Mouse (Mus musculus) kidney, adult 9 months (tissue): ENCODE results near the gene Prkcz.
A peak's percentile ranks its signal among the peaks of the same experiment; 100 is the strongest.
"Not testable (repeated sequence)": the region's sequence is repeated elsewhere in the genome, so short reads cannot be mapped to it uniquely, and the experiment has no call there.

ENCODE experiments used
- DNase-seq: peaks from one replicate; pipeline ENCODE4 v3.0.0; 2022

Prkcz gene

GRCm38 (mm10) chr4:155357601-155358000 lies 3.6 kb downstream of the Prkcz start:
- DNase-seq: no peak

- peak; percentile 95 for DNase-seq
Observed at GRCm38 (mm10) chr4:155356354-155356753, 4.8 kb downstream of the Prkcz start.

- peak; percentile 70 for DNase-seq
Observed at GRCm38 (mm10) chr4:155354546-155354945, 6.6 kb downstream of the Prkcz start.

GRCm38 (mm10) chr4:155354035-155354434 lies 7.1 kb downstream of the Prkcz start:
- DNase-seq: no peak

GRCm38 (mm10) chr4:155352581-155352980 lies 8.6 kb downstream of the Prkcz start:
- DNase-seq: no peak

- no peak for DNase-seq
Observed at GRCm38 (mm10) chr4:155346350-155346749, 14.8 kb downstream of the Prkcz start.

- DNase-seq: no peak
Observed at GRCm38 (mm10) chr4:155345608-155345953, 15.6 kb downstream of the Prkcz start.

- no peak for DNase-seq
Observed at GRCm38 (mm10) chr4:155344716-155345607, 16.2 kb downstream of the Prkcz start.

GRCm38 (mm10) chr4:155344299-155344600 lies 16.9 kb downstream of the Prkcz start:
- no peak for DNase-seq

GRCm38 (mm10) chr4:155343415-155344298 lies 17.5 kb downstream of the Prkcz start:
- no peak for DNase-seq

- no peak for DNase-seq
Observed at GRCm38 (mm10) chr4:155336284-155337050, 24.7 kb downstream of the Prkcz start.

- no peak for DNase-seq
Observed at GRCm38 (mm10) chr4:155332253-155332652, 28.9 kb downstream of the Prkcz start.

GRCm38 (mm10) chr4:155328385-155328784 lies 32.8 kb downstream of the Prkcz start:
- not testable (repeated sequence) for DNase-seq

GRCm38 (mm10) chr4:155325773-155326172 lies 35.4 kb downstream of the Prkcz start:
- no peak for DNase-seq

- DNase-seq: peak; percentile 70
Observed at GRCm38 (mm10) chr4:155324511-155324910, 36.6 kb downstream of the Prkcz start.

- DNase-seq: peak; percentile 65
Observed at GRCm38 (mm10) chr4:155323081-155323795, 37.9 kb downstream of the Prkcz start.

- DNase-seq: peak; percentile 46
Observed at GRCm38 (mm10) chr4:155320281-155321244, 40.6 kb downstream of the Prkcz start.

GRCm38 (mm10) chr4:155318266-155318665 lies 42.9 kb downstream of the Prkcz start:
- DNase-seq: no peak

- DNase-seq: no peak
Observed at GRCm38 (mm10) chr4:155315031-155315430, 46.1 kb downstream of the Prkcz start.

GRCm38 (mm10) chr4:155308679-155309078 lies 52.5 kb downstream of the Prkcz start:
- no peak for DNase-seq

GRCm38 (mm10) chr4:155308068-155308467 lies 53.1 kb downstream of the Prkcz start:
- DNase-seq: peak; percentile 81
